Mouse (Mus musculus) hindbrain, embryonic 10.5 days (tissue): ENCODE measurements at regions not wholly inside any gene's neighbourhood (a gene's known extent, or its start where the extent isn't known, plus 50 kb on each side); places are given as distances from the start of the nearest gene placed in this dataset.

Experiments used
- DNase-seq: peaks from one replicate; pipeline ENCODE4 v3.0.0-alpha.2; 2017; ENCODE audit warnings: low spot score
- H3K27ac ChIP-seq: fragments of 300-500 bp; sonication (generic); 2 replicates; pipeline ENCODE4 v1.5.1; 2016; ENCODE audit warnings: mild to moderate bottlenecking, moderate library complexity
- H3K27me3 ChIP-seq: fragments of 300-500 bp; sonication (generic); 2 replicates; pipeline ENCODE4 v1.6.1; 2016; ENCODE audit warnings: mild to moderate bottlenecking; ENCODE audit not compliant: poor library complexity, insufficient read depth, severe bottlenecking
- H3K36me3 ChIP-seq: fragments of 300-500 bp; sonication (generic); 2 replicates; pipeline ENCODE4 v1.6.1; 2016; ENCODE audit warnings: mild to moderate bottlenecking, moderate library complexity
- H3K4me1 ChIP-seq: fragments of 300-500 bp; sonication (generic); replicated peaks from 2 replicates; pipeline ENCODE4 v1.6.1; 2016; ENCODE audit warnings: mild to moderate bottlenecking
- H3K4me3 ChIP-seq: fragments of 300-500 bp; sonication (generic); 2 replicates; pipeline ENCODE4 v1.5.1; 2016; ENCODE audit warnings: mild to moderate bottlenecking, moderate library complexity
- H3K9me3 ChIP-seq: fragments of 300-500 bp; sonication (generic); 2 replicates; pipeline ENCODE4 v1.6.1; 2016; ENCODE audit warnings: mild to moderate bottlenecking, moderate library complexity
- WGBS: fragments of 180-500 bp; shearing (Covaris S2); methylation state at CpG from one replicate; pipeline ENCODE4 v1.1.7; 2016; 5-methylcytosine and 5-hydroxymethylcytosine counted together

- no peaks in the 10 kb centered on the region for H3K36me3 ChIP-seq
- 87% methylated on average over 2 of the region's 2 CpGs for WGBS
- H3K27me3 ChIP-seq, result peaks cover 4% of the 10 kb centered on the region; the same call in 1 of the 2 replicates
- no peaks in the 10 kb centered on the region for H3K9me3 ChIP-seq
- H3K27ac ChIP-seq, result no peak overlapping the region
- H3K4me3 ChIP-seq, result no peak overlapping the region
- H3K4me1 ChIP-seq, result peaks cover 16% of the 10 kb centered on the region
- DNase-seq, result no peak
These were observed 81.3 kb downstream of the Hsd17b3 start for GRCm38 (mm10) chr13:64007688-64008087.

DNA sequence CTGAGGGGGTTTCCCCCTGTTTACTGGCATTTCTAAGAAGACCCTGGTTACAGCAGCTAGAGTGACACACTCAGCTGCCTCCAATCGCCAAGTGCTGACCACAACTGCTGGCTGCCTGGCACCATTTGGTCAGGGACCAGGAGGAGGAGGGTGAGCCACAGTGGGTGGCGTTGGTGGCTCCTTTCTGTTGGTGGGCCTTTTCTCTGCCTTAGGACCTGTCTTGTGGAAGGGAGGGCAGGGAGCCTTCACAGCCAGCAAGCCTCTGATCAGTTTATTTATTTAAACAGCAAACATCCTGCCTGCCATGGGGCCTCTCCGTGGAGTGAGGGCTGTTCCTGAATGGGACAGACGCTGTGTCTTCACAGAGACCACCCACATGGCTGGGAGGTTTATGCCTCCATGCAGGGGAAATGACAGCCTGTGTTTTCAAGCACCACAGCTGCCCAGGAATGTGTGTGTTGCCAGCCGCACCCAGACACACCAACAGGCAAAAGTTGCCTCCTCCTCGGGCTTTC, 86.0 kb downstream of the Hsd17b3 start:
- Histone ChIP-seq H3K36me3 (no peaks in the 10 kb centered on the region), H3K27me3 (peaks cover 15% of the 10 kb centered on the region), H3K9me3 (no peaks in the 10 kb centered on the region), H3K4me3 (peak overlapping the region; percentile 21), H3K4me1 (peaks cover 37% of the 10 kb centered on the region), H3K27ac (peak overlapping the region; percentile 81)
- WGBS, result under 1% methylated on average over 6 of the region's 6 CpGs
- peak; percentile 76 for DNase-seq

- Histone ChIP-seq H3K27ac (no peak overlapping the region), H3K9me3 (no peaks in the 10 kb centered on the region), H3K4me1 (peaks cover 43% of the 10 kb centered on the region), H3K27me3 (peaks cover 15% of the 10 kb centered on the region), H3K36me3 (no peaks in the 10 kb centered on the region), H3K4me3 (no peak overlapping the region)
- no peak for DNase-seq
- 82% methylated on average over 6 of the region's 6 CpGs for WGBS
These were observed 88.7 kb downstream of the Hsd17b3 start for GRCm38 (mm10) chr13:64000303-64000702.

GRCm38 (mm10) chr13:63998647-63999046, 90.4 kb downstream of the Hsd17b3 start:
- DNase-seq, result no peak
- WGBS, result 51% methylated on average over 10 of the region's 10 CpGs
- Histone ChIP-seq H3K4me1 (peaks cover 37% of the 10 kb centered on the region), H3K36me3 (no peaks in the 10 kb centered on the region), H3K27ac (no peak overlapping the region), H3K4me3 (no peak overlapping the region), H3K27me3 (peaks cover 15% of the 10 kb centered on the region), H3K9me3 (no peaks in the 10 kb centered on the region)

GRCm38 (mm10) chr13:63993857-63994477, 95.1 kb downstream of the Hsd17b3 start:
- no peak for DNase-seq
- H3K36me3 ChIP-seq, result no peaks in the 10 kb centered on the region
- H3K27ac ChIP-seq, result 0 out of 2 replicates have a peak overlapping the region, but pooled peaks have one; percentile 40
- H3K9me3 ChIP-seq, result no peaks in the 10 kb centered on the region
- H3K4me1 ChIP-seq, result peaks cover 31% of the 10 kb centered on the region
- WGBS, result 80% methylated on average over 12 of the region's 12 CpGs
- H3K4me3 ChIP-seq, result no peak overlapping the region
- no peaks in the 10 kb centered on the region for H3K27me3 ChIP-seq

- no peaks in the 10 kb centered on the region for H3K36me3 ChIP-seq
- WGBS, result 77% methylated on average over 1 of the region's 1 CpGs
- no peak for DNase-seq
- no peak overlapping the region for H3K4me3 ChIP-seq
- H3K27me3 ChIP-seq, result 0 out of 2 replicates have a peak, but pooled peaks cover 3% of the 10 kb centered on the region
- H3K4me1 ChIP-seq, result peaks cover 27% of the 10 kb centered on the region
- no peaks in the 10 kb centered on the region for H3K9me3 ChIP-seq
- no peak overlapping the region for H3K27ac ChIP-seq
These were observed 96.0 kb downstream of the Hsd17b3 start for GRCm38 (mm10) chr13:63992989-63993388.

- Histone ChIP-seq H3K9me3 (no peaks in the 10 kb centered on the region), H3K36me3 (no peaks in the 10 kb centered on the region), H3K4me1 (peaks cover 36% of the 10 kb centered on the region), H3K27me3 (peaks cover 15% of the 10 kb centered on the region; the same call in 1 of the 2 replicates), H3K27ac (peak overlapping the region; percentile 75), H3K4me3 (peak overlapping the region; percentile 25; the same call in 1 of the 2 replicates)
- peak; percentile 45 for DNase-seq
- WGBS, result 15% methylated on average over 8 of the region's 8 CpGs
These were observed 98.5 kb downstream of the Hsd17b3 start for GRCm38 (mm10) chr13:63990480-63990958.

GRCm38 (mm10) chr13:63989769-63990168, 99.3 kb downstream of the Hsd17b3 start:
- DNase-seq, result no peak
- WGBS, result 75% methylated on average over 2 of the region's 2 CpGs
- no peaks in the 10 kb centered on the region for H3K36me3 ChIP-seq
- H3K27ac ChIP-seq, result 0 out of 2 replicates have a peak overlapping the region, but pooled peaks have one; percentile 40
- H3K9me3 ChIP-seq, result no peaks in the 10 kb centered on the region
- no peak overlapping the region for H3K4me3 ChIP-seq
- H3K27me3 ChIP-seq, result peaks cover 15% of the 10 kb centered on the region; the same call in 1 of the 2 replicates
- H3K4me1 ChIP-seq, result peaks cover 42% of the 10 kb centered on the region

- no peak for DNase-seq
- no peak overlapping the region for H3K27ac ChIP-seq
- H3K36me3 ChIP-seq, result no peaks in the 10 kb centered on the region
- no peak overlapping the region for H3K4me3 ChIP-seq
- peaks cover 16% of the 10 kb centered on the region for H3K27me3 ChIP-seq
- H3K9me3 ChIP-seq, result no peaks in the 10 kb centered on the region
- peaks cover 43% of the 10 kb centered on the region for H3K4me1 ChIP-seq
- 82% methylated on average over 4 of the region's 4 CpGs for WGBS
These were observed 100.8 kb downstream of the Hsd17b3 start for GRCm38 (mm10) chr13:63988263-63988662.

- Histone ChIP-seq H3K4me3 (no peak overlapping the region), H3K4me1 (peaks cover 43% of the 10 kb centered on the region), H3K27ac (no peak overlapping the region), H3K9me3 (no peaks in the 10 kb centered on the region), H3K27me3 (peaks cover 28% of the 10 kb centered on the region), H3K36me3 (no peaks in the 10 kb centered on the region)
- no peak for DNase-seq
- WGBS, result 90% methylated on average over 5 of the region's 5 CpGs
These were observed 102.3 kb downstream of the Hsd17b3 start for GRCm38 (mm10) chr13:63986681-63987080.

- 27% methylated on average over 4 of the region's 4 CpGs for WGBS
- Histone ChIP-seq H3K27me3 (peaks cover 31% of the 10 kb centered on the region), H3K4me3 (no peak overlapping the region), H3K27ac (no peak overlapping the region), H3K36me3 (no peaks in the 10 kb centered on the region), H3K9me3 (no peaks in the 10 kb centered on the region), H3K4me1 (peaks cover 46% of the 10 kb centered on the region)
- DNase-seq, result no peak
These were observed 103.4 kb downstream of the Hsd17b3 start for GRCm38 (mm10) chr13:63985590-63985989.

GRCm38 (mm10) chr13:63985086-63985485, 103.9 kb downstream of the Hsd17b3 start:
- Histone ChIP-seq H3K4me3 (no peak overlapping the region), H3K27ac (no peak overlapping the region), H3K36me3 (no peaks in the 10 kb centered on the region), H3K27me3 (peaks cover 31% of the 10 kb centered on the region), H3K4me1 (peaks cover 46% of the 10 kb centered on the region), H3K9me3 (no peaks in the 10 kb centered on the region)
- DNase-seq, result no peak
- 77% methylated on average over 5 of the region's 5 CpGs for WGBS

GRCm38 (mm10) chr13:63980012-63980691, 108.9 kb downstream of the Hsd17b3 start:
- Histone ChIP-seq H3K27me3 (peaks cover 29% of the 10 kb centered on the region), H3K4me1 (peaks cover 31% of the 10 kb centered on the region), H3K27ac (peak overlapping the region; percentile 79), H3K9me3 (no peaks in the 10 kb centered on the region), H3K36me3 (no peaks in the 10 kb centered on the region), H3K4me3 (no peak overlapping the region)
- 4% methylated on average over 7 of the region's 7 CpGs for WGBS
- DNase-seq, result peak; percentile 58
